Mouse (Mus musculus): ENCODE measurements around the gene Cul4a.

DNA sequence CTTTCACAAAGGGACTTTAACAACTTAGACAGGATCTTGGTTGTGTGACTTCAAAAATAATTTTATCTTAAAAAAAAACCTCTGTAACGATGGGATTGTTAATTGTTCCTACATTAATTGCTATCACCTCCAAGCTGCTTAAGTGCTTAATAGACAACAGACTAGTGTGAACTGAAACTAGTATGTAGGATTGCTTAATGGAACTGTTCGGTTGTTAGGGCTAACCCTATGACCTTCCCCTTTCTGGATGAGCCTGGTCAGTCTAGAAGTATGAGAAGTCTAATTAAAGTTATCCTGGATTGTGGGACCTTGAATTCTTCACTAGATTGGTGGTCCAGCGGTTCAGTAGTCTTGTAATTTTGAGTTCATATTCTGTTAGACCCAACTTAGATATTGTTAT, 55.3 kb downstream of the Cul4a start:
- TF ChIP-seq CTCF (IDR thresholded peaks at IDR 0.05): no peak
- no peak for TF ChIP-seq POLR2A (IDR thresholded peaks at IDR 0.05; ENCODE audit: insufficient read depth, low read depth, low read length)

Data from heart, adult 2 months (tissue).